Mouse (Mus musculus) heart, embryonic 15.5 days (tissue): ENCODE data around the gene Mnat1. TPM values are rescaled to one million over a fixed set of nuclear protein-coding genes. Genes with fewer than 3 reads are reported as not detected.

Experiments
- polyA plus RNA-seq: library from polyadenylated mRNA; unstranded; fragments of >200 nt; fragmentation: Nextera tagmentation; extraction: Ambion mirVana; gene quantifications from 2 replicates; pipeline ENCODE4 v1.2.1, GENCODE M21; 2015

Gene Mnat1
- polyA plus RNA-seq, 1 experiment from 2014 or later: 17.7 TPM

Other genes starting within 250 kb of the Mnat1 start
- gene Six6, start 183.8 kb upstream of the Mnat1 start, polyA plus RNA-seq: not detected in 2 replicates
- 1.9 and 2.1 TPM in 2 replicates for gene 4930447C04Rik, start 182.9 kb upstream of the Mnat1 start, polyA plus RNA-seq
- 0.62 and 3.7 TPM in 2 replicates for gene Six1, start 69.8 kb upstream of the Mnat1 start, polyA plus RNA-seq
- 0.82 and 1.5 TPM in 2 replicates for gene Six4, start 10.3 kb upstream of the Mnat1 start, polyA plus RNA-seq
- gene Trmt5, start 163.0 kb downstream of the Mnat1 start, polyA plus RNA-seq: 12.4 and 13.5 TPM in 2 replicates
- gene Slc38a6, start 163.1 kb downstream of the Mnat1 start, polyA plus RNA-seq: 4.9 and 5.3 TPM in 2 replicates